Mouse (Mus musculus) embryonic fibroblast, embryonic 13.5 days (primary cell): ENCODE measurements around the gene Cdca5.

ENCODE experiments used
- CTCF ChIP-seq: IDR thresholded peaks from 2 replicates; pipeline ENCODE4 v1.5.1; 2011; ENCODE audit warnings: mild to moderate bottlenecking, control low read depth, low read length, moderate library complexity, borderline replicate concordance; ENCODE audit not compliant: insufficient read depth
- POLR2A ChIP-seq: IDR thresholded peaks from 2 replicates; pipeline ENCODE4 v1.6.1; 2011; ENCODE audit warnings: low read depth, mild to moderate bottlenecking, control low read depth, low read length, moderate library complexity

- TF ChIP-seq POLR2A (no peak), CTCF (no peak)
Observed at GRCm38 (mm10) chr19:6071261-6071660, 13.5 kb upstream of the Cdca5 start.
